Mouse (Mus musculus): ENCODE measurements around the gene Pced1a. TPM values are rescaled to one million over a fixed set of nuclear protein-coding genes. Genes with fewer than 3 reads are reported as not detected.
A peak's percentile ranks its signal among the peaks of the same experiment; 100 is the strongest.

The Pced1a gene
- 11.5 and 12.5 TPM in 2 replicates for total RNA-seq (2017)

- peak; percentile 81 to 87 for ATAC-seq (replicated peaks in 1 of 2; ENCODE audit: insufficient read depth in 1 of 2, low FRiP score in 2 of 2, low TSS enrichment in 1 of 2, low read depth in 1 of 2, poor library complexity in 2 of 2, severe bottlenecking in 2 of 2)
These were observed at the start of gene Pced1a, which contains the start of gene Vps16 for GRCm38 (mm10) chr2:130424126-130424853. Gene Pced1a (minus strand): TSS chr2:130424701. Gene Vps16 (plus strand): TSS chr2:130424339.

GRCm38 (mm10) chr2:130472908-130473510 is 48.5 kb upstream of the Pced1a start:
- ATAC-seq (replicated peaks in 1 of 2; ENCODE audit: insufficient read depth in 1 of 2, low FRiP score in 2 of 2, low TSS enrichment in 1 of 2, low read depth in 1 of 2, poor library complexity in 2 of 2, severe bottlenecking in 2 of 2): peak; percentile 81 to 86

- no peak; a peak in 1 of 4 replicates for ATAC-seq (replicated peaks in 1 of 2; ENCODE audit: insufficient read depth in 1 of 2, low FRiP score in 2 of 2, low TSS enrichment in 1 of 2, low read depth in 1 of 2, poor library complexity in 2 of 2, severe bottlenecking in 2 of 2)
These were observed 45.4 kb upstream of the Pced1a start for GRCm38 (mm10) chr2:130469935-130470334.

GRCm38 (mm10) chr2:130469366-130469765 is 44.9 kb upstream of the Pced1a start:
- no peak for ATAC-seq (replicated peaks in 1 of 2; ENCODE audit: insufficient read depth in 1 of 2, low FRiP score in 2 of 2, low TSS enrichment in 1 of 2, low read depth in 1 of 2, poor library complexity in 2 of 2, severe bottlenecking in 2 of 2)

- ATAC-seq (replicated peaks in 1 of 2; ENCODE audit: insufficient read depth in 1 of 2, low FRiP score in 2 of 2, low TSS enrichment in 1 of 2, low read depth in 1 of 2, poor library complexity in 2 of 2, severe bottlenecking in 2 of 2): no peak
These were observed 41.9 kb upstream of the Pced1a start for GRCm38 (mm10) chr2:130466438-130466837.

GRCm38 (mm10) chr2:130461287-130462071 is 37.0 kb upstream of the Pced1a start:
- no peak; a peak in 1 of 4 replicates for ATAC-seq (replicated peaks in 1 of 2; ENCODE audit: insufficient read depth in 1 of 2, low FRiP score in 2 of 2, low TSS enrichment in 1 of 2, low read depth in 1 of 2, poor library complexity in 2 of 2, severe bottlenecking in 2 of 2)

GRCm38 (mm10) chr2:130459576-130459975 is 35.1 kb upstream of the Pced1a start:
- ATAC-seq (replicated peaks in 1 of 2; ENCODE audit: insufficient read depth in 1 of 2, low FRiP score in 2 of 2, low TSS enrichment in 1 of 2, low read depth in 1 of 2, poor library complexity in 2 of 2, severe bottlenecking in 2 of 2): no peak

GRCm38 (mm10) chr2:130457871-130458270 is 33.4 kb upstream of the Pced1a start:
- no peak for ATAC-seq (replicated peaks in 1 of 2; ENCODE audit: insufficient read depth in 1 of 2, low FRiP score in 2 of 2, low TSS enrichment in 1 of 2, low read depth in 1 of 2, poor library complexity in 2 of 2, severe bottlenecking in 2 of 2)

GRCm38 (mm10) chr2:130454748-130455370 is 30.4 kb upstream of the Pced1a start:
- no peak for ATAC-seq (replicated peaks in 1 of 2; ENCODE audit: insufficient read depth in 1 of 2, low FRiP score in 2 of 2, low TSS enrichment in 1 of 2, low read depth in 1 of 2, poor library complexity in 2 of 2, severe bottlenecking in 2 of 2)

- no peak for ATAC-seq (replicated peaks in 1 of 2; ENCODE audit: insufficient read depth in 1 of 2, low FRiP score in 2 of 2, low TSS enrichment in 1 of 2, low read depth in 1 of 2, poor library complexity in 2 of 2, severe bottlenecking in 2 of 2)
These were observed 28.9 kb upstream of the Pced1a start for GRCm38 (mm10) chr2:130453421-130453820.

- ATAC-seq (replicated peaks in 1 of 2; ENCODE audit: insufficient read depth in 1 of 2, low FRiP score in 2 of 2, low TSS enrichment in 1 of 2, low read depth in 1 of 2, poor library complexity in 2 of 2, severe bottlenecking in 2 of 2): no peak
These were observed 27.8 kb upstream of the Pced1a start for GRCm38 (mm10) chr2:130452266-130452665.

- no peak for ATAC-seq (replicated peaks in 1 of 2; ENCODE audit: insufficient read depth in 1 of 2, low FRiP score in 2 of 2, low TSS enrichment in 1 of 2, low read depth in 1 of 2, poor library complexity in 2 of 2, severe bottlenecking in 2 of 2)
These were observed 27.2 kb upstream of the Pced1a start for GRCm38 (mm10) chr2:130451727-130452090.

GRCm38 (mm10) chr2:130451086-130451726 is 26.7 kb upstream of the Pced1a start:
- no peak for ATAC-seq (replicated peaks in 1 of 2; ENCODE audit: insufficient read depth in 1 of 2, low FRiP score in 2 of 2, low TSS enrichment in 1 of 2, low read depth in 1 of 2, poor library complexity in 2 of 2, severe bottlenecking in 2 of 2)

- peak; percentile 33 to 46; a peak in 2 of 4 replicates for ATAC-seq (replicated peaks in 1 of 2; ENCODE audit: insufficient read depth in 1 of 2, low FRiP score in 2 of 2, low TSS enrichment in 1 of 2, low read depth in 1 of 2, poor library complexity in 2 of 2, severe bottlenecking in 2 of 2)
These were observed 25.9 kb upstream of the Pced1a start for GRCm38 (mm10) chr2:130450434-130450796.

GRCm38 (mm10) chr2:130449794-130450433 is 25.4 kb upstream of the Pced1a start, which contains the start of gene Ptpra:
Gene Ptpra (plus strand): TSS chr2:130450278.
- peak; percentile 88 to 96 for ATAC-seq (replicated peaks in 1 of 2; ENCODE audit: insufficient read depth in 1 of 2, low FRiP score in 2 of 2, low TSS enrichment in 1 of 2, low read depth in 1 of 2, poor library complexity in 2 of 2, severe bottlenecking in 2 of 2)

- ATAC-seq (replicated peaks in 1 of 2; ENCODE audit: insufficient read depth in 1 of 2, low FRiP score in 2 of 2, low TSS enrichment in 1 of 2, low read depth in 1 of 2, poor library complexity in 2 of 2, severe bottlenecking in 2 of 2): 0 out of 4 replicates have a peak, but pooled peaks of 1 of the 2 experiments have one; percentile 11
These were observed 24.7 kb upstream of the Pced1a start for GRCm38 (mm10) chr2:130449021-130449793.

All from hematopoietic stem cell, adult 5-6 weeks (primary cell).